Mouse (Mus musculus): ENCODE data around the gene Mmrn2.
"Not testable (repeated sequence)": the region's sequence is repeated elsewhere in the genome, so short reads cannot be mapped to it uniquely, and the experiment has no call there.

Mmrn2 gene

GRCm38 (mm10) chr14:34359676-34360244, 15.5 kb upstream of the Mmrn2 start:
- in situ Hi-C loops (cut with MboI; ENCODE audit: unreplicated experiment in 2 of 2), result loop anchor here in 1 of 2 experiments (5.0 kb wide), 1 partner anchor 38 kb away; no protein-coding TSS in a partner anchor

- in situ Hi-C loops (cut with MboI; ENCODE audit: unreplicated experiment in 2 of 2), result no loop called here
Observed at GRCm38 (mm10) chr14:34360251-34360650, 15.0 kb upstream of the Mmrn2 start.

DNA sequence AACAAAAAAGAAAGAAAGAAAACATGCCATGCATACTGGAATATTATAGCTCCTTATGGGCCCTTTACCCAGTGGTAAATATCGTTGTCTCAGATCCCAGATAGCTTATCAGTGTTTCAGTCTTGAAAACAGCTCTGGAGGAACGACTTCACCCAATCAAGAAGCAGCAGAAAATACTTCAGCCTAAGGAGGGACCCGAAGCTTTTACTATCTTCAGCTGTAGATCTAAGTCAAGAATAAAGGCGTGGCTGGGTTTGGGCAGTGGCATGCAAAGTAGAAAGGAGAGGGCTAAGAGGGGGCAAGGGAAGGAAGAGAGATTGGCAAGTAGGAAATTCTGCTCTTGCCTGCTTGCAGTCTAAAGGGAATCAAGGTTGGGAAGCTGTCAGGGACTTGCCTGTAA, 13.1 kb upstream of the Mmrn2 start:
- in situ Hi-C loops (cut with MboI; ENCODE audit: unreplicated experiment in 2 of 2), result no loop called here

- in situ Hi-C loops (cut with MboI; ENCODE audit: unreplicated experiment in 2 of 2), result no loop called here
Observed at GRCm38 (mm10) chr14:34362726-34363445, 12.4 kb upstream of the Mmrn2 start.

DNA sequence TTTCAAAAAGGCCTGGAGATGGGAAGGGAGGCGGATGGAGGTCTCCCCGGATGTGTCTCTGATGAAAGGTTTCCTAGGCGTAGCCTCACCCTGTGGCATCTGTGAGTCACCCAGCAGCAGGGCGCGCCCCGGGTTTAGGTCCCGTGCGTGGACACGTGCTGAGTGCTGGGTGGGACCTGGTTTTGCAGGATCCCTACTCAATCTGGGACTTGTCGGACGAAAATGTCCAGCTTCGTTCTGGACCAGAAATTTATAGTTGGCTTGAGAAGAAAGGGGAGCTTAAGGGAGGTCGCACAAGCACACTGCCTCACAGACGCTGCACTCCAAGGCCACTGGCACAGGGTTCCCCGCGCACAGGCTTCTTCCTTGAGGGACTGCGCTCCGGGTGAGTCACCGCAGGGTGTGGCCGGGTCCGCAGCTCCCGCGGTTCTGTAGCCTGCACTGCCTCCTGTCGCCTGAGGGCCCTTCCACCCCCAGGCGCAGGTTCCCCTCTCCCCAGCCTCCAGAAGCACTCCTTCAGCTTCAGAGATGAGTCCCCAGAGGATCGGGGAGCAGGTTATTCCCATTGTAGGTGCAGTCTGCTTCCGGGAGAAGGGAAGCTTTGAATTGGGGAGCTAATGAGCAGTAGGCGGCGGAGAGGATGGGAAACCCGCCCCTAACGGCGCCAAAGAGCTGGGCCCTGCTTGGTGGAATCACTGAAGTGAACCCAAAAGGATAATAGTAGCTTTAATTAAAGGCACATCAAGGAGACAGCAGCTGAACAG, 11.6 kb upstream of the Mmrn2 start:
- in situ Hi-C loops (cut with MboI; ENCODE audit: unreplicated experiment in 2 of 2), result no loop called here

DNA sequence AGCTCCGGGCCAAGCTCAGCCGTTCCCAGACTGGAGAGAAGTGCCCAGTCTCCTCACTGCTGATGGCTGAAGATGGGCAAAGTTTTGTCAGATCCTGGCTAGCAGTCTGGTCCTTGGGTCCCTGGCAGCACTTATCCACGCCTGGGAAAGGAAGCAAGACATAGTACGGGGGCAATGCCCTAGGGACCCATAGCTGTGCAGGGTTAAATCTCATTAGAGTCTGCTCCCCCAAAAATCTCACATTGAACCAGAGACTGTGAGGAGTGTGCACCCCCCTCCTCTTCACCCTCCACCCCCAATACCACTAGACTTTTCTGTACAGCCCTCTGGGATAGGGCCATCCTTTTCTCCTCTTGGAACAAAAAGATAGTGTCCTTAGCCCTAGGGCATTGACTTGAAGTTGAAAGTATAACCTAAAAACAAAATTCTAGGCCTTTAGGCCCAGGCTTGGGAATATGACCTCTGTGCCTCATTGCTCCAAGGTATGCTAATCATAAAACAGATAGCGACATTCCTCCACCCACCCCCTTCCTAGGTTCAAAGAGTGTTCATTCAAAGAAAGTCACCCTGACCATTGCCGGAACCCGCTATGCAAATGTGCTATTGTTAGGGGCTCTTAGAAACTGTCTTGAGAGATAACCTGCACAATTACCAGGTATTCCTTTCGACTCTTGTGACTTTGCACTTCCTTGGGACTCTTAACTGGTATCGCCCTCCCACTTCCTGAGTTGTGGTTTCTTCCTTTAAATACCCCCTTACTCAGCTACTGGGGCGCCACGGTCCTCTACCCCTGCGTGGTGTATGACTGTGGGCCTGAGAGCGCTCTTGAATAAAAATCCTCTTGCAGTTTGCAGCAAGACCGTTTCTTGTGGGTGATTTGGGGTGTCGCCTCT, 10.8 kb upstream of the Mmrn2 start:
- in situ Hi-C loops (cut with MboI; ENCODE audit: unreplicated experiment in 2 of 2), result not testable (repeated sequence)

- in situ Hi-C loops (cut with MboI; ENCODE audit: unreplicated experiment in 2 of 2), result no loop called here
Observed at GRCm38 (mm10) chr14:34365147-34365507, 10.1 kb upstream of the Mmrn2 start.

DNA sequence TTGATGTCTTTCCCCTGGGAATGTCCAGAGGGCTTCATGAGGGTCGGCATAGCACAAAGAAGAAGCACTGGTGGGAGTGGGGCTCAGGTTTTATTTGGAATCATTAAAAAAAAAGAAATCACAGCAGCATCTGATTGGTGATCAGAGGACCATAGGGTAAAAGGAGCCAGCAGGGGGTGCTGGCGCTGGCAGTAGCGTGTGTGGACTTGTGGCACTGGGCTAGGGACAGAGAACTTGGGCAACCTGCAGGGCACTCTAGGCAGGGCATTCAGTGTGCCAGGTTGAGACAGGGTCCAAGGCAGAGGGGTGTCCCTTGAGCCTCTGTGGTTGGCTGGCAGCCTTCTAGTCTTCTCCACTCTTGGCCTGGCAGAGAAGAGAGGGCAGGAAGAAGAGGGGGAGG, 5.1 kb upstream of the Mmrn2 start:
- in situ Hi-C loops (cut with MboI; ENCODE audit: unreplicated experiment in 2 of 2), result no loop called here

- in situ Hi-C loops (cut with MboI; ENCODE audit: unreplicated experiment in 2 of 2), result no loop called here
Observed at GRCm38 (mm10) chr14:34370921-34371320, 4.3 kb upstream of the Mmrn2 start.

- in situ Hi-C loops (cut with MboI; ENCODE audit: unreplicated experiment in 2 of 2), result no loop called here
Observed at GRCm38 (mm10) chr14:34371763-34372162, 3.5 kb upstream of the Mmrn2 start.

DNA sequence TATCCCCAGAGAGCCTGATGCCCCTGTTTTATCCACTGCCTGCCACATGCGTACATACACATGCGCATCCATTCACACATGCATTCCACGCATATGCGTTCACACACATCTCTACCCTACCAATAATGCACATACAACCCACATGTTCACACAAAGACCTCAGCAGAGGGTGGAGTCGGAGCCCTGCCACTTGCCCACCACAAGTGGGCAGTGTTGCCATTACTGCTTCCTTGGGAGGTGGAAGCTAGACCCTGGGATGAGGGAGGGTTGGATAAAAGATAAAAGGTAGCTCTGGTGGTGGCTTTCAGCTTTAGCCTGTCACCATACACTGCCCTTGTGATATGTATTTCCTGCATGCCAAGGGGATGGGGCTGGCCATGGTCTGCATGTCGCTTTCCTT, 2.6 kb upstream of the Mmrn2 start:
- in situ Hi-C loops (cut with MboI; ENCODE audit: unreplicated experiment in 2 of 2), result no loop called here

- in situ Hi-C loops (cut with MboI; ENCODE audit: unreplicated experiment in 2 of 2), result no loop called here
Observed at GRCm38 (mm10) chr14:34373581-34373980, 1.7 kb upstream of the Mmrn2 start.

DNA sequence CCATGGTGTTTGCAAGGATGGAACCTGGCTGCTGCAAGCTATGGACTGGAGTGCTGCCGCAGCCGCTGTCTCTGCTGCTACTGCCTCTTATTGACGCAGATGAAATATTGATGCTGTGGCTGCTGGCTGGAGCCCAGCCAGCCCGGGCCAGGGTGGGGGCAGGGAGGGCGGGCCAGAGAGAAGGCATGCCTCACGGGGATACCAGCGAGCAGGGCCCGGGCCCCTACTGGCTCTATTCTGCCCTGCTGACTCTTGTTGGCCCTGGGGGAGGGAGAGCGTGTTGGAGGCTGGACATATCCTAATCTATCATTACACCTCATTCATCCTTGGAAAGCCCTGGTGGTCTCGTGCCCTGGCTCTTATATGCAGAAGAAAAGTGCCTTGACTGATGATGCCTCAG, 688 bp upstream of the Mmrn2 start, which contains the start of gene Sncg:
Gene Sncg, minus strand, starts transcription at position 213 of the 400 bp plus-strand sequence.
- in situ Hi-C loops (cut with MboI; ENCODE audit: unreplicated experiment in 2 of 2), result no loop called here

DNA sequence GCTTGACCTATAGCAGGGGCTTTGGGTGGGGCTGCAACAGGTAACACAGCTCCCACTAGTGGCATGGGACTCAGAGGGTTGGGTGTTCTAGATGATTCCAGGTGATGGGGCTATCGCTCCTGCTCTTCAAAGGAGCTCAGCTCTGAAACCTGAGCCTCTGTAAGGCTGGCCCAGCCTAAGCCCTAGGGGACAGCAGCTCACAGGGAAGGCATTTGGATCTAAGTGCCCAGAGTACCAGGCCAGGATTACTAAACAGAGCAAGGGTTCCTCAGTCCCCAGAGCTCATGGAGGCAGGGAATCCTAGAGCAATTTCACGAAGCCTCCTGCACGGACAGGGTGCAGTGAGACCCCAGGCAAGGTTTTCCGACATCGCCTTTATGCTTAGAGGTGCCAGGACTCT, 676 bp downstream of the Mmrn2 start:
- in situ Hi-C loops (cut with MboI; ENCODE audit: unreplicated experiment in 2 of 2), result loop anchor here (25.0 kb wide), 2 partner anchors 414 to 689 kb away; partner anchors contain the start of gene Rbp3 (in 1 of the 2)

DNA sequence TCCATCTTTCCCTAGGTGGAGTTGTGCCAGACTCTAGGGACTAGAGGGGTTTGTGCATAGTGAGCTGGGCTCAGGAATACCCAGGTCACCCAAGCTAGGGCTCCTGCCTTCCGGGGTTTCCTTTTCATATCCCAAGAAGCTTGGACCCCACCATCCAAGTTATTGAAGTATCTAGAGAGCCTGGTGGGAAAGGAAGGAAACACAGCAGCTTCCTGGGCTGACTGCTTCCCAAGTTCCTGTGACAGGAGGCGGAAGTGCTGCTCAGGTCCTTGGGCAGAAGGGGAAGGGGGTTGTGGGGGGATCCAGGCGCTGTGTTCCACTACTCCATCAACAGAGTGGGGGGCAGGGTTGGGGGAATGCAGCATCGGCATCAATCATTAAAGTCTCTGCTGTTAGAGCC, 1.9 kb downstream of the Mmrn2 start:
- in situ Hi-C loops (cut with MboI; ENCODE audit: unreplicated experiment in 2 of 2), result loop anchor here (25.0 kb wide), 2 partner anchors 415 to 690 kb away; partner anchors contain the start of gene Rbp3 (in 1 of the 2)

- in situ Hi-C loops (cut with MboI; ENCODE audit: unreplicated experiment in 2 of 2), result loop anchor here (25.0 kb wide), 2 partner anchors 416 to 691 kb away; partner anchors contain the start of gene Rbp3 (in 1 of the 2)
Observed at GRCm38 (mm10) chr14:34378560-34379331, 3.5 kb downstream of the Mmrn2 start.

DNA sequence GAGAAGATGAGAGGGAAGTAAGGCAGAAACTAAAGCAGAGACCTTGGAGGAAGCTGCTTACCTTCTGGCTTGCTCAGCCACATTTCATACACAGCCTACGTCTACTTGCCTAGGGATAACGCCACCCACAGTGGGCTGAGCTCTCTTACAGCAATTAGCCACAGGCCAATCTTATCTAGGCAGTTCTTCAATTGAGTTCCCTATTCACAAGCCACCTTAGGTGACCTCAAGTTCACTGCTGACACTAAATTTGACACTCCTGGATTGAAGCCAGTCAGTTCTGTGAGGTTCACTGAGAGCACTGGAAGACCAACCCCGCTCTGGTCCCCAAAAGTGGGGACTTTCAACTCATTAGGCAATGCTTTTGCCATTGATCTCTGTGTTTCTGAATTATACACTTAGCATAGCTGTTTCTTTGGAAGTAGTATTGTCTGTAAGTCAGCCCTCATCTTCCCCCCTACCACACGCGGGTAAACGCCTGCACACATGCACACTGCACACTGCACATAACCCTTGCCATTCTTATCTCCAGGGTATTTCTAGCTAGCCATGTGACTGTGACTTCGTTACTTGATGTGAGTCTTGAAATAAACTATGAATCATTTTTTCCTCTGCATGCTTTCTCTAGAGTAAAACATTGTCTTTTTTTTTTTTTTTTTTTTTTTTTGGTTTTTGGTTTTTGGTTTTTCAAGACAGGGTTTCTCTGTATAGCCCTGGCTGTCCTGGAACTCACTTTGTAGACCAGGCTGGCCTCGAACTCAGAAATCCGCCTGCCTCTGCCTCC, 7.8 kb downstream of the Mmrn2 start:
- in situ Hi-C loops (cut with MboI; ENCODE audit: unreplicated experiment in 2 of 2), result loop anchor here (25.0 kb wide), 2 partner anchors 421 to 696 kb away; partner anchors contain the start of gene Rbp3 (in 1 of the 2)

- in situ Hi-C loops (cut with MboI; ENCODE audit: unreplicated experiment in 2 of 2), result loop anchor here (25.0 kb wide), 2 partner anchors 431 to 706 kb away; partner anchors contain the start of gene Rbp3 (in 1 of the 2)
Observed at GRCm38 (mm10) chr14:34393295-34393694, 18.0 kb downstream of the Mmrn2 start.
